Mouse (Mus musculus) intestine, postnatal 0 days (tissue): ENCODE data around the gene Dcaf6. TPM values are rescaled to one million over a fixed set of nuclear protein-coding genes. Genes with fewer than 3 reads are reported as not detected.

Experiments
- ATAC-seq: fragments of 200-750 bp; cut with Nextera tagmentation; 2 replicates; pipeline ENCODE4 v1.8.0; 2017; ENCODE audit warnings: mild to moderate bottlenecking, moderate TSS enrichment, moderate library complexity
- H3K27ac ChIP-seq: fragments of 300-500 bp; sonication (generic); 2 replicates; pipeline ENCODE4 v1.5.1; 2014; ENCODE audit warnings: mild to moderate bottlenecking, low read depth, low read length, moderate library complexity
- H3K27me3 ChIP-seq: fragments of 300-500 bp; sonication (generic); replicated peaks from 2 replicates; pipeline ENCODE4 v1.6.1; 2014; ENCODE audit warnings: low read length, mixed read lengths; ENCODE audit not compliant: control insufficient read depth, insufficient read depth
- H3K36me3 ChIP-seq: fragments of 300-500 bp; sonication (generic); 2 replicates; pipeline ENCODE4 v1.6.1; 2014; ENCODE audit warnings: mild to moderate bottlenecking, moderate library complexity; ENCODE audit not compliant: control insufficient read depth, insufficient read depth
- H3K4me1 ChIP-seq: fragments of 300-500 bp; sonication (generic); replicated peaks from 2 replicates; pipeline ENCODE4 v1.6.1; 2014; ENCODE audit warnings: antibody characterized with exemption, low read length, mixed read lengths; ENCODE audit not compliant: control insufficient read depth, insufficient read depth
- H3K4me2 ChIP-seq: fragments of 300-500 bp; sonication (generic); replicated peaks from 2 replicates; pipeline ENCODE4 v1.6.1; 2014; ENCODE audit warnings: low read depth, mild to moderate bottlenecking, moderate library complexity
- H3K4me3 ChIP-seq: fragments of 300-500 bp; sonication (generic); 2 replicates; pipeline ENCODE4 v1.5.1; 2014; ENCODE audit warnings: low read depth, low read length
- H3K9ac ChIP-seq: fragments of 300-500 bp; sonication (generic); 2 replicates; pipeline ENCODE4 v1.6.1; 2014; ENCODE audit warnings: mild to moderate bottlenecking, low read depth, low read length
- H3K9me3 ChIP-seq: fragments of 300-500 bp; sonication (generic); 2 replicates; pipeline ENCODE4 v1.6.1; 2016; ENCODE audit warnings: mixed run types; ENCODE audit not compliant: control insufficient read depth
- CTCF ChIP-seq: sonication (generic); IDR thresholded peaks from 2 replicates; pipeline ENCODE4 v1.5.1; 2016; ENCODE audit warnings: low read depth, mild to moderate bottlenecking, control low read depth, antibody characterized with exemption, moderate library complexity
- WGBS: fragments of 180-500 bp; shearing (Covaris S2); extraction: QIAGEN DNeasy Blood & Tissue Kit; methylation state at CpG from one replicate; pipeline ENCODE4 v1.1.7; 2014; 5-methylcytosine and 5-hydroxymethylcytosine counted together
- polyA plus RNA-seq: library from polyadenylated mRNA; unstranded; fragments of >200 nt; fragmentation: Nextera tagmentation; extraction: Ambion mirVana; gene quantifications from 2 replicates; pipeline ENCODE4 v1.2.1, GENCODE M21; 2015

The Dcaf6 gene
- polyA plus RNA-seq, 1 experiment from 2014 or later: 8.2 TPM

- no peak for TF ChIP-seq CTCF
- Histone ChIP-seq H3K4me1 (no peaks in the 10 kb centered on the region), H3K27me3 (no peaks in the 10 kb centered on the region), H3K9ac (no peak overlapping the region), H3K27ac (no peak overlapping the region), H3K9me3 (no peaks in the 10 kb centered on the region), H3K4me3 (no peak overlapping the region), H3K4me2 (no peak overlapping the region), H3K36me3 (no peaks in the 10 kb centered on the region)
- ATAC-seq: no peak
- WGBS: 71% methylated on average over 6 of the region's 6 CpGs
These were observed 157.1 kb downstream of the Dcaf6 start for GRCm38 (mm10) chr1:165303209-165303608.

- Histone ChIP-seq H3K4me3 (no peak overlapping the region), H3K9me3 (no peaks in the 10 kb centered on the region), H3K27me3 (no peaks in the 10 kb centered on the region), H3K36me3 (no peaks in the 10 kb centered on the region), H3K9ac (no peak overlapping the region), H3K4me1 (no peaks in the 10 kb centered on the region), H3K4me2 (no peak overlapping the region), H3K27ac (no peak overlapping the region)
- 54% methylated on average over 13 of the region's 13 CpGs for WGBS
- peak; percentile 21; the same call in 1 of the 2 replicates for TF ChIP-seq CTCF
- ATAC-seq: peak; percentile 36; the same call in 1 of the 2 replicates
These were observed 157.6 kb downstream of the Dcaf6 start for GRCm38 (mm10) chr1:165302455-165303208.

- Histone ChIP-seq H3K4me1 (no peaks in the 10 kb centered on the region), H3K4me3 (no peak overlapping the region), H3K36me3 (no peaks in the 10 kb centered on the region), H3K27me3 (no peaks in the 10 kb centered on the region), H3K9me3 (no peaks in the 10 kb centered on the region), H3K27ac (no peak overlapping the region), H3K9ac (no peak overlapping the region), H3K4me2 (no peak overlapping the region)
- no peak for ATAC-seq
- 92% methylated on average over 2 of the region's 2 CpGs for WGBS
- no peak for TF ChIP-seq CTCF
These were observed 158.7 kb downstream of the Dcaf6 start for GRCm38 (mm10) chr1:165301567-165301966.

- H3K4me3 ChIP-seq: no peak overlapping the region
- no peak for ATAC-seq
- H3K9me3 ChIP-seq: no peaks in the 10 kb centered on the region
- no peak overlapping the region for H3K9ac ChIP-seq
- no peak for TF ChIP-seq CTCF
- no peaks in the 10 kb centered on the region for H3K4me1 ChIP-seq
- no peaks in the 10 kb centered on the region for H3K36me3 ChIP-seq
- H3K27ac ChIP-seq: no peak overlapping the region
- 63% methylated on average over 3 of the region's 3 CpGs for WGBS
- no peak overlapping the region for H3K4me2 ChIP-seq
- no peaks in the 10 kb centered on the region for H3K27me3 ChIP-seq
These were observed 159.2 kb downstream of the Dcaf6 start for GRCm38 (mm10) chr1:165301108-165301507.

GRCm38 (mm10) chr1:165295489-165295888 lies 164.8 kb downstream of the Dcaf6 start, which contains the start of gene Gpr161:
Gene Gpr161, plus strand, starts transcription at chr1:165295789.
- Histone ChIP-seq H3K4me1 (no peaks in the 10 kb centered on the region), H3K36me3 (no peaks in the 10 kb centered on the region), H3K4me3 (no peak within 1 kb of the TSS), H3K9ac (no peak within 1 kb of the TSS), H3K27me3 (no peaks in the 10 kb centered on the region), H3K27ac (no peak within 1 kb of the TSS), H3K4me2 (no peak within 1 kb of the TSS), H3K9me3 (no peaks in the 10 kb centered on the region)
- WGBS: 86% methylated on average over 1 of the region's 1 CpGs
- no peak for TF ChIP-seq CTCF
- no peak for ATAC-seq

- Histone ChIP-seq H3K4me3 (no peak overlapping the region), H3K27ac (no peak overlapping the region)
- TF ChIP-seq CTCF: no peak
These were observed 168.7 kb downstream of the Dcaf6 start for GRCm38 (mm10) chr1:165291606-165292005.

More at GRCm38 (mm10) chr1:165291606-165292005, 168.7 kb downstream of the Dcaf6 start:
- H3K9me3 ChIP-seq: no peaks in the 10 kb centered on the region
- WGBS: 56% methylated on average over 6 of the region's 6 CpGs
- no peaks in the 10 kb centered on the region for H3K27me3 ChIP-seq
- no peak for ATAC-seq
- H3K36me3 ChIP-seq: no peaks in the 10 kb centered on the region
- H3K4me1 ChIP-seq: no peaks in the 10 kb centered on the region
- H3K4me2 ChIP-seq: no peak overlapping the region
- no peak overlapping the region for H3K9ac ChIP-seq
